Mouse (Mus musculus) embryonic facial prominence, embryonic 13.5 days (tissue): ENCODE measurements around the gene Tmem267. TPM values are rescaled to one million over a fixed set of nuclear protein-coding genes. Genes with fewer than 3 reads are reported as not detected.

Experiments used
- ATAC-seq: fragments of 200-750 bp; cut with Nextera tagmentation; 2 replicates; pipeline ENCODE4 v1.8.0; 2017; ENCODE audit warnings: low read depth; ENCODE audit not compliant: insufficient number of reproducible peaks, insufficient read depth, low FRiP score, low TSS enrichment
- H3K27ac ChIP-seq: fragments of 300-500 bp; sonication (generic); 2 replicates; pipeline ENCODE4 v1.5.1; 2015; ENCODE audit warnings: moderate library complexity, mild to moderate bottlenecking, inconsistent platforms
- H3K27me3 ChIP-seq: fragments of 300-500 bp; sonication (generic); 2 replicates; pipeline ENCODE4 v1.6.1; 2015; ENCODE audit warnings: mild to moderate bottlenecking, inconsistent platforms
- H3K36me3 ChIP-seq: fragments of 300-500 bp; sonication (generic); 2 replicates; pipeline ENCODE4 v1.6.1; 2015; ENCODE audit warnings: mild to moderate bottlenecking, inconsistent platforms
- H3K4me1 ChIP-seq: fragments of 300-500 bp; sonication (generic); 2 replicates; pipeline ENCODE4 v1.6.1; 2015; ENCODE audit warnings: inconsistent platforms
- H3K4me2 ChIP-seq: fragments of 300-500 bp; sonication (generic); 2 replicates; pipeline ENCODE4 v1.6.1; 2015; ENCODE audit warnings: moderate library complexity, mild to moderate bottlenecking, inconsistent platforms
- H3K4me3 ChIP-seq: fragments of 300-500 bp; sonication (generic); 2 replicates; pipeline ENCODE4 v1.5.1; 2015; ENCODE audit warnings: mild to moderate bottlenecking, inconsistent platforms
- H3K9ac ChIP-seq: fragments of 300-500 bp; sonication (generic); 2 replicates; pipeline ENCODE4 v1.6.1; 2015; ENCODE audit warnings: mild to moderate bottlenecking, inconsistent platforms
- H3K9me3 ChIP-seq: fragments of 300-500 bp; sonication (generic); 2 replicates; pipeline ENCODE4 v1.6.1; 2016; ENCODE audit warnings: inconsistent platforms
- WGBS: fragments of 180-500 bp; shearing (Covaris S2); methylation state at CpG from one replicate; pipeline ENCODE4 v1.1.7; 2015; ENCODE audit warnings: mixed read lengths; 5-methylcytosine and 5-hydroxymethylcytosine counted together
- polyA plus RNA-seq: library from polyadenylated mRNA; unstranded; fragments of >200 nt; fragmentation: Nextera tagmentation; extraction: Ambion mirVana; gene quantifications from 2 replicates; pipeline ENCODE4 v1.2.1, GENCODE M21; 2015

The Tmem267 gene
- polyA plus RNA-seq, 1 experiment from 2014 or later, result 1.8 TPM

DNA sequence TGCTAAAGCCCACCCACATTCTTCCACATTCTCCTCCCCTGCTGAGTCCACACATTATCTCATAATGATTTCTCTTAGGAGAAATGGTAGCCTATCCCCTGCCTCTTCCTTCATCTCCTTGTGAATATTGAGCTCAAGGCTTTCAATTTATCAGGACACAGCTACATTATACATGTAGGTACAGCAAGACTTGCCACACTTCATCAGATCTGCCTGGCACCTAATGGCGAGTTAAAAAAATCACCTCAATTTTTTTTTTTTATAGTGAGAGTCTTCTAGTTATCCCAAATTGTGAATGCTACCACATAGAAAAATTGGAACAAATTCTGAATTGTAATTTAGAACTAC is 161.8 kb downstream of the Tmem267 start:
- 86% methylated on average over 1 of the region's 1 CpGs for WGBS
- H3K9me3 ChIP-seq, result no peaks in the 10 kb centered on the region

GRCm38 (mm10) chr13:119654734-119655133 is 166.9 kb downstream of the Tmem267 start:
- Histone ChIP-seq H3K4me2 (no peak overlapping the region), H3K27me3 (no peaks in the 10 kb centered on the region), H3K27ac (no peak overlapping the region), H3K9ac (no peak overlapping the region), H3K9me3 (no peaks in the 10 kb centered on the region), H3K4me1 (no peaks in the 10 kb centered on the region), H3K4me3 (no peak overlapping the region), H3K36me3 (no peaks in the 10 kb centered on the region)
- 90% methylated on average over 2 of the region's 2 CpGs for WGBS
- no peak for ATAC-seq

More for the DNA sequence above, 161.8 kb downstream of the Tmem267 start:
- no peak overlapping the region for H3K4me3 ChIP-seq
- H3K4me1 ChIP-seq, result no peaks in the 10 kb centered on the region
- H3K27me3 ChIP-seq, result no peaks in the 10 kb centered on the region
- H3K36me3 ChIP-seq, result no peaks in the 10 kb centered on the region
- H3K9ac ChIP-seq, result no peak overlapping the region
- H3K27ac ChIP-seq, result no peak overlapping the region
- ATAC-seq, result no peak
- H3K4me2 ChIP-seq, result no peak overlapping the region

- no peaks in the 10 kb centered on the region for H3K9me3 ChIP-seq
- no peaks in the 10 kb centered on the region for H3K4me1 ChIP-seq
- no peak overlapping the region for H3K4me2 ChIP-seq
- no peaks in the 10 kb centered on the region for H3K36me3 ChIP-seq
- H3K4me3 ChIP-seq, result no peak overlapping the region
- H3K27ac ChIP-seq, result no peak overlapping the region
- WGBS, result 72% methylated on average over 2 of the region's 2 CpGs
- H3K9ac ChIP-seq, result no peak overlapping the region
- ATAC-seq, result no peak
- H3K27me3 ChIP-seq, result no peaks in the 10 kb centered on the region
Observed at GRCm38 (mm10) chr13:119656246-119656645, 168.4 kb downstream of the Tmem267 start.

DNA sequence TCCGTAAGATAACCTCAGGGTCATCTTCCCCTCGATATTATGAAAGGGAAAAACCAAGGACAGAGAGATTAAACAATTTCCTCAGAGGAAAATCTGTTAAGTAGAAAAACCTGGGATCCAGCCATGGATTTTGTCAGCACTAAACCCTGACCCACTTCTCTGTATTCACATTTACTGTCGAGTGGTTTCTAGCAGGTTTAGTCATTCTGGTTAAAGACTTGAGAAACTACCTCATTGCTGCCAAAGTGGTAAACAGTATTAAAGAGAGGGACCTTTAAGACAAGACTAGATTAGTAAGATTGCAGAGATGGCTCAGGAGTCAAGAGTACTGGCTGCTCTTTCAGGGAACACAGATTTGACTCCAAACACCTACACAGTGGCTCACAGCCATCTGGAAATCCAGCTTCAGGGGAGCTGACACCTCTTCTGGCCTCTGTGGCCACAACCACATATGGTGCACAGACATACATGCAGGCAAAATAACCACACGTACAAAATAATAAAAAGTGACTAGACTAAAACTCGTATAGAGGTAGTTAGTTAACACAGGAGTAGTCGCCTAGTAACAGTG is 169.1 kb downstream of the Tmem267 start:
- no peak overlapping the region for H3K4me3 ChIP-seq
- 71% methylated on average over 6 of the region's 6 CpGs for WGBS
- no peak overlapping the region for H3K4me2 ChIP-seq
- H3K9ac ChIP-seq, result no peak overlapping the region
- H3K4me1 ChIP-seq, result no peaks in the 10 kb centered on the region
- no peaks in the 10 kb centered on the region for H3K36me3 ChIP-seq
- H3K27me3 ChIP-seq, result no peaks in the 10 kb centered on the region
- H3K27ac ChIP-seq, result no peak overlapping the region
- no peak for ATAC-seq
- H3K9me3 ChIP-seq, result no peaks in the 10 kb centered on the region

Other genes with a start within 250 kb of the Tmem267 start
- gene Paip1, start 59.4 kb upstream of the Tmem267 start, polyA plus RNA-seq, result 98.3 and 106 TPM in 2 replicates
- gene 4833420G17Rik, start 25.3 kb upstream of the Tmem267 start, polyA plus RNA-seq, result 94.5 and 94.8 TPM in 2 replicates
- 1.7 and 2.3 TPM in 2 replicates for gene 3110070M22Rik, start 344 bp downstream of the Tmem267 start, polyA plus RNA-seq
- 0.31 and 0.34 TPM in 2 replicates for gene Ccl28, start 135.8 kb downstream of the Tmem267 start, polyA plus RNA-seq
- 156 and 161 TPM in 2 replicates for gene Hmgcs1, start 202.3 kb downstream of the Tmem267 start, polyA plus RNA-seq